Mouse (Mus musculus) small intestine, adult 2 months (tissue): ENCODE results near the gene Cdkn2d.

Source experiments
- CTCF ChIP-seq: fragments of 200-500 bp; IDR thresholded peaks from 2 replicates; pipeline ENCODE4 v1.5.1; 2012; ENCODE audit warnings: low read depth, mild to moderate bottlenecking, control low read depth, inconsistent platforms, low read length, moderate library complexity, mixed read lengths; ENCODE audit not compliant: insufficient replicate concordance, insufficient read length; ENCODE audit errors: extremely low read depth
- POLR2A ChIP-seq: fragments of 200-500 bp; IDR thresholded peaks from 2 replicates; pipeline ENCODE4 v1.6.1; 2012; ENCODE audit warnings: low read depth, mild to moderate bottlenecking, control low read depth, inconsistent platforms, low read length, moderate library complexity

DNA sequence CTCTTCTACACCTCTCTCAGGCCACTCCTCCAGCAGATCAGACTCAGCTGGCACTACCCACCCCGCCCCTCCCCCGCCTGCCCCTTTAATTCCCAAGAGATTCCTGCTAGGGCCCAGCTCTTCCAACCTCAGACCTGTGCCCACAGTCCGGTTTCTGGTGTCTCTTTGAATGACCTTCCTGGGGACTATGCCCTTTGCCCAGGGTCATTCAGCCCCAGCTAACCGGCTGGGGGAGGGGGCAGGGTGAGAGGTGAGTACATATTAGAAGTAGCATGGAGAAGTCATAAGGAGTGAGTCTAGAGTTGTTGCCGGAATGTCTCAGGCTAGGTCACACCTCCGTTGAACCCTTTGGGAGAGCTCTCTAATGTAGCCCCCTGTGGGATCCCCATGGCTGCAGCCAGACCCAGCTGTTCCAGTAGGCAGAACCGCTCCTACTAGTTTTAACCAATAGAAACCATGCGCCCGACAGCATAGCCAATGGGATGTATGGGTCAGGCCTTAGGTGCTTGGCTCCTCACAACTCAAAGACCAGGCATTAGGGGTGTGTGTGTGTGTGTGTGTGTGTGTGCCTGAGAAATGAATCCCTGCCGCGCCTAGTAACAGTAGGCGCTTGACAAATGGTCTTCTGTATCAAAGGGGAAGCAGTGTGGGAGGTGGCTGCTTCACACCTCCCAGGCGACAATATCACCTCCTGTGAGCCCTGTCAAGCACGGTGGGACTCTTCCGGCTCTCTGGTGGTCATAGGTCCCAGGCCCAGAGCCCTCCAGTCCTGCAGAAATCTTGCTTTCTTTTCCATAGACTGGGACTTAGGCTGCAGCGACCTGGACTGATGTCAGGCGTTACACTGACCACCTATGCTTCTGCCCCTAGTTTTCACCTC, 41.3 kb downstream of the Cdkn2d start:
- TF ChIP-seq POLR2A (no peak), CTCF (no peak)
